Mouse (Mus musculus): Measurements from ENCODE around the gene Olfr527. TPM values are rescaled to one million over a fixed set of nuclear protein-coding genes. Genes with fewer than 3 reads are reported as not detected.

Olfr527 gene
- not detected in 2 replicates for polyA plus RNA-seq (2015; fragmentation: Nextera tagmentation; extraction: Ambion mirVana)

DNA sequence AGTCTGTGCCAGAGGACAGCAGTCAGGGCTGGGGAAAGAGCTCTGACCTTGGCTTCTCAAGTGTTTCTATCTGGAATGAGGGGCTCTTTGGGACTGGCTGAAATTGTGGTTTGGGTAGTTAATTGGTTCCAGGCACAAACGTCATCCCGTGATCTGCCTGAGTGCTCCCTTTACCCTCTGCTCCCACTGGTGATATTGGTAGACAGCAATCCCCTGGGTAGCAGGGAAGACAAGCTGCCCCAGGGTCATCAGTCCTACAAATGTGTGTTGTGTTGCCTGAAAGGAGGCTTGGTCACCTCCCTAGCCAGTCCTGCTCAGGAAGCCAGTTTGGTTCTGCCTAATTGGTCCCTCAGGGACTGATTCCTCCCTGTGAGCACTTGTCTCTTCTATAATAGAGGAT, at the start of gene Olfr527:
Gene Olfr527, plus strand, starts transcription at position 301 of the 400 bp plus-strand sequence.
- no peaks in the 10 kb centered on the region for H3K36me3 ChIP-seq
- 0 out of 2 replicates have a peak, but pooled peaks cover 3% of the 10 kb centered on the region for H3K9me3 ChIP-seq
- no peak within 1 kb of the TSS for H3K4me2 ChIP-seq
- WGBS: 59% methylated on average over 2 of the region's 2 CpGs
- no peak within 1 kb of the TSS for H3K9ac ChIP-seq
- ATAC-seq (ENCODE audit: extremely low read depth, insufficient number of reproducible peaks, low FRiP score, low TSS enrichment): no peak
- H3K4me1 ChIP-seq: no peaks in the 10 kb centered on the region
- H3K27ac ChIP-seq (replicated peaks): no peak within 1 kb of the TSS
- H3K27me3 ChIP-seq (replicated peaks): no peaks in the 10 kb centered on the region
- H3K4me3 ChIP-seq: no peak within 1 kb of the TSS

DNA sequence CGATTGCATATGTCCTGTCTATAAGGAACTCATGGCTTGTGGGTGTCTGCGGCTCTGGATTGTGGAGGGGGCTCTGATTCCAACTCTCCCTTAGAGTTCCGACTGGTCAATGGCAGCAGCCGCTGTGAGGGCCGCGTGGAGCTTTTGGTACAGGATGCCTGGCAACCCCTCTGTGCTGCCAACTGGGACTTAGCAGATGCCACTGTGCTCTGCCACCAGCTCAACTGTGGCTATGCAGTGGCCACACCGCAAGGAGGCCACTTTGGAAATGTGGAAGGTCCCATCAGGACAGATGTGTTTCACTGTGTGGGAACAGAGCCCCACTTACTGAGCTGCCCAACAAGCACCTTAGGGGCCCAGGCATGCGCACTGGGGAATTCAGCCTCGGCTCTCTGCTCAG, 38.1 kb upstream of the Olfr527 start:
- no peaks in the 10 kb centered on the region for H3K4me1 ChIP-seq
- H3K9ac ChIP-seq: no peak overlapping the region
- no peak overlapping the region for H3K27ac ChIP-seq (replicated peaks)
- no peaks in the 10 kb centered on the region for H3K9me3 ChIP-seq
- 80% methylated on average over 9 of the region's 9 CpGs for WGBS
- no peak for ATAC-seq (ENCODE audit: extremely low read depth, insufficient number of reproducible peaks, low FRiP score, low TSS enrichment)
- H3K4me3 ChIP-seq: no peak overlapping the region
- H3K4me2 ChIP-seq: no peak overlapping the region
- H3K36me3 ChIP-seq: no peaks in the 10 kb centered on the region
- no peaks in the 10 kb centered on the region for H3K27me3 ChIP-seq (replicated peaks)

DNA sequence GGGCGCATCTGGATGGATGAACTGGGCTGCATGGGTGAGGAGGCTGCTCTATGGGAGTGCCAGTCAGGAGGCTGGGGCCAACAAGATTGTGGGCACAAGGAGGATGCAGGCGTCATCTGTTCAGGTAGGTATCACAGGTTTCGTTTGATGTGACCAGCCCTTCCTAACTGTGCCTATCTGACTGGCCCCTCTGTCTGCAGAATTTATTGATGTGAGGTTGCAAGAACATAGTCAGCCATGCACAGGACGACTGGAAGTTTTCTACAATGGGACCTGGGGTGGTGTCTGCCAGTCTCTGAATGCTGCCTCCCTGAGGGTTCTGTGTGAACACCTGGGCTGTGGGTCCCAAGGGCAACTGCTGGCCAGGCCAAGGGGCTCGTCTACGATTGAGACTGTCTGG, 36.9 kb upstream of the Olfr527 start:
- no peak for ATAC-seq (ENCODE audit: extremely low read depth, insufficient number of reproducible peaks, low FRiP score, low TSS enrichment)
- Histone ChIP-seq H3K9me3 (no peaks in the 10 kb centered on the region), H3K36me3 (no peaks in the 10 kb centered on the region), H3K27ac (replicated peaks) (no peak overlapping the region), H3K4me3 (no peak overlapping the region), H3K4me1 (no peaks in the 10 kb centered on the region), H3K4me2 (no peak overlapping the region), H3K27me3 (replicated peaks) (no peaks in the 10 kb centered on the region), H3K9ac (no peak overlapping the region)
- 69% methylated on average over 6 of the region's 6 CpGs for WGBS

DNA sequence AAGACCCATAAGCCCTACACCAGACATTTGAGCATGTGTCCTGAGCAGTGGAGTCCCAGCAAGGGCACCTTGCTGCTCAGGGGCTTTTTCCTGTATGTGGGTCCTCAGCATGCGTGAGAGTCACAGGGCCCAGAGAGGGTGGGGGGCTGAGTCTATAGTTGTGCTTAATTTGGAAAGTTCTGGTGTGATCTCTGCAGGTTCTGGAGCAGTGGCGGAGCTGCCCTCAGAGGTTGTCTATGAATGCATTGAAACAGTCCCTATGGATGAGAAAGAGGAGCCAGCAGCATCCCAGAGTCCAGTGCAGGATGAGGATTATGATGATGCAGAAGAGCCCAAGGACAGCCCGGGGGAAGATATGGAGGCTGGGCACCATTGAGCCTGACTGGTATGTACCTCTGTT, 34.4 kb upstream of the Olfr527 start:
- ATAC-seq (ENCODE audit: extremely low read depth, insufficient number of reproducible peaks, low FRiP score, low TSS enrichment): no peak
- no peak overlapping the region for H3K4me2 ChIP-seq

DNA sequence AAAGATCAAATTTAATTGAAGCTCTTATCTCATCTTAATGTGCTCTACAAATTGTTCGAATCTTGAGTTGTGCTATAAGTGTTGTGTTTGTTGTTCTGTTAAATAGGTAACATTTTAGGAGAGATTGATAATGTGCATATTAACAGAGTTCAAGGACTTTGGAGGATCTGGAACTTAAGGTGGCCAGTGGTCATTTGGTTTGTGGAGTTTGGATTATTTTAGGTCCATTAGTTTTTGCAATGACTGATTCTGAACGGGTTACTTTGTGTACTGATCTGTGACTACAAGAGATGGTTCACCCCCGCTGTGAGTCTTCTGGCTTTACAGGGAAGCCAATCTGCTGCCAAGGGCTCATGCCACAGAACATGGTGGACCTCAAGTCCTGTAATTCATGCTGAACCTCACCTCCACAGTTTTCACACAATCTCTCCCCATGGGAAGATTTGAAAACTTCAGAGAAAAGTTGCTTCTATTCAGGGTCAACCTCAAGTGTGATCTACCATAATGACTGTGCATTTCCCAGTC, 13.9 kb upstream of the Olfr527 start:
- 67% methylated on average over 3 of the region's 3 CpGs for WGBS
- no peaks in the 10 kb centered on the region for H3K4me1 ChIP-seq

More for the DNA sequence above, 34.4 kb upstream of the Olfr527 start:
- H3K9me3 ChIP-seq: no peaks in the 10 kb centered on the region
- WGBS: 80% methylated on average over 3 of the region's 3 CpGs
- no peak overlapping the region for H3K27ac ChIP-seq (replicated peaks)
- no peak overlapping the region for H3K9ac ChIP-seq
- no peak overlapping the region for H3K4me3 ChIP-seq
- H3K36me3 ChIP-seq: no peaks in the 10 kb centered on the region
- H3K27me3 ChIP-seq (replicated peaks): no peaks in the 10 kb centered on the region
- H3K4me1 ChIP-seq: no peaks in the 10 kb centered on the region

DNA sequence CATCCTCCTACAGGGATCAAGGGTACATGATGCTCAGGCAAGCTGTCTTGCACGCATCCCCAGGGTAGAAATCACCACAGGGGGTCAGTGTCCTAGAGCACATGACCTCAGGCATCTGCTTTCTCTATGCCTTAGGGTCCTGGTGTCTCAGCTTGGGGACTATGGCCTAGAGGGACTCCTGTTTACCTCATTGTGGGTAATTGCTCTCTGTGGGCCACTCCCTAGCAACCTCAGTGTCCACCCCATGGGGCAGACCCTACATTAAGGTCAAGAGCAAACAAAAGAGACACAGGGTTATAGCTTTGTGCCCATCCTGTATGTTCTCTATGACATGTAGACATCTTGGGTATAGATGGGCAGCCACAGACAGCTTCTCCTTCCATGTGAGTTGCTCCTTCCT, 13.3 kb upstream of the Olfr527 start, which contains the start of gene Olfr525:
Gene Olfr525, plus strand, starts transcription at position 301 of the 400 bp plus-strand sequence.
- Histone ChIP-seq H3K27ac (replicated peaks) (no peak within 1 kb of the TSS), H3K9ac (no peak within 1 kb of the TSS), H3K36me3 (no peaks in the 10 kb centered on the region), H3K4me1 (no peaks in the 10 kb centered on the region), H3K4me2 (no peak within 1 kb of the TSS), H3K27me3 (replicated peaks) (no peaks in the 10 kb centered on the region), H3K9me3 (no peaks in the 10 kb centered on the region), H3K4me3 (no peak within 1 kb of the TSS)
- ATAC-seq (ENCODE audit: extremely low read depth, insufficient number of reproducible peaks, low FRiP score, low TSS enrichment): no peak
- WGBS: 61% methylated on average over 1 of the region's 1 CpGs

More for the DNA sequence above, 13.9 kb upstream of the Olfr527 start:
- Histone ChIP-seq H3K9me3 (no peaks in the 10 kb centered on the region), H3K4me2 (no peak overlapping the region), H3K9ac (no peak overlapping the region), H3K4me3 (no peak overlapping the region), H3K27me3 (replicated peaks) (no peaks in the 10 kb centered on the region), H3K36me3 (no peaks in the 10 kb centered on the region), H3K27ac (replicated peaks) (no peak overlapping the region)
- ATAC-seq (ENCODE audit: extremely low read depth, insufficient number of reproducible peaks, low FRiP score, low TSS enrichment): no peak

DNA sequence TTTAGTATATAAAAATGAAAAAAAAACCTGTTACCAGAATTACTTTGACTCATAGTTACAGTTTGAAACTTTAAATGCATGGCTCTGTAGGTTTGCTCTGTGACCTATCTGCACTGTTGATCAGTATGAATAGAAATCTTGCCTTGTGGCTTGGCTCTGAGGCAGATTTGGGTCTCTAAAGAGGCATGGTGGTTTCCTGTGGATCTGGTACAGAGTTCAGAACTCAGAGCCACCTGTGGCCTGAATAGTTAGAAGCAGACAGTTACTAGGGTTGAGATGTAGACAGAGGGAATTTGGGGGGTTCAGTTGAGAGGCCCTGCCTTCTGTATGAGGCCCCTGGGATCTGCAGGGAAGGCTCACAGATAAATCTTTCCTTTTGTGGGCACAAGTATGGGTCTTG, 12.7 kb upstream of the Olfr527 start:
- Histone ChIP-seq H3K4me1 (no peaks in the 10 kb centered on the region), H3K4me3 (no peak overlapping the region), H3K36me3 (no peaks in the 10 kb centered on the region), H3K27ac (replicated peaks) (no peak overlapping the region), H3K4me2 (no peak overlapping the region), H3K27me3 (replicated peaks) (no peaks in the 10 kb centered on the region), H3K9me3 (no peaks in the 10 kb centered on the region), H3K9ac (no peak overlapping the region)
- ATAC-seq (ENCODE audit: extremely low read depth, insufficient number of reproducible peaks, low FRiP score, low TSS enrichment): no peak

DNA sequence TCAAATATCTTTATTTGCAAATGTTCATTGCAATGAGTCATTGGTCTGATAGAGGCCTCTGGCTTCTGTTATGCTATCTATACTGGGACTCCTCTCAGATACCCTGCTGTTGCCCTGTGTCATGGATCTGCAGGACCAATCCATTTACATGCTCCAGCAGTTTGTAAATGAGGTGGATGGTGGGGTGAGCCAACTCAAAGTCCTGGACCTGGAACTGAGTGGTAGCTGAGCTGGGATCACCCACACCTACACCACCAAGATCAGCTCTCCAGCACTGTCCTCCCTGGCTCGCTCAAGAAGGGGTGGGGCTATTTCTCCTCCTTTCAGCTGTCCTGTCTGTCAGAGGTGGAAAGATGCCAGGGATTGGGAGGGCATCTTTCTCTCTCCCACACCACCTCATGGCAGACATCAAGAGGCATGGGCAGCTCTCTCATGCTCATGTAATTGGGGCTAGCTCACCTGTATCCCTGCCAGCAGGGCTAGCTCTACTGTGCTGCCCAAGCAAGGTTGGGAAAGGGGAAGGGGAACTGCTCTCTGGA, 4.0 kb upstream of the Olfr527 start:
- Histone ChIP-seq H3K27ac (replicated peaks) (no peak overlapping the region), H3K27me3 (replicated peaks) (no peaks in the 10 kb centered on the region), H3K4me1 (no peaks in the 10 kb centered on the region), H3K9me3 (no peaks in the 10 kb centered on the region), H3K4me2 (no peak overlapping the region), H3K9ac (no peak overlapping the region), H3K4me3 (no peak overlapping the region), H3K36me3 (no peaks in the 10 kb centered on the region)
- ATAC-seq (ENCODE audit: extremely low read depth, insufficient number of reproducible peaks, low FRiP score, low TSS enrichment): no peak
- WGBS: 11% methylated on average over 1 of the region's 1 CpGs

DNA sequence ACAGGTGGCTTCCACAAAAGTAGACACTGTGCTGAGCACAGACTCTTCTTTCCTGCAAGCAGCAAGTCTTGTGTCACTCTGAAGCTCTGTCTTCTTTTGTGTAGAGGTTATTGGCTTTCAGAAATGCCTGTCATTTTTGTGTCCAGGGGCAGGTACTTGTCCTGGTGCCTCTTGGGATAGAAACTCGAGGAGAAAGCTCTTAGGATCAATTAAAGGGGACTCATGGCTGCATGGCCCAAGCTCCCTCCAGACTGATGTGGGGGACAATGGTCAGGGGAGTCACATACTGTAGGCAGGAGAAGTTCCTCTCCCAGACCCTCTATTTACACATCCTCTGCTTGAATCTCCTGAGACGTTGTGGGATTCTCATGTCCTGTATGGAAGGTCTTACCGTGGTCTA, 27.8 kb downstream of the Olfr527 start, which contains the start of gene Olfr60:
Gene Olfr60, minus strand, starts transcription at position 101 of the 400 bp plus-strand sequence.
- no peak for ATAC-seq (ENCODE audit: extremely low read depth, insufficient number of reproducible peaks, low FRiP score, low TSS enrichment)
- Histone ChIP-seq H3K9ac (no peak within 1 kb of the TSS), H3K4me2 (no peak within 1 kb of the TSS), H3K9me3 (peaks cover 6% of the 10 kb centered on the region; the same call in 1 of the 2 replicates), H3K27me3 (replicated peaks) (no peaks in the 10 kb centered on the region), H3K36me3 (no peaks in the 10 kb centered on the region), H3K4me1 (no peaks in the 10 kb centered on the region), H3K4me3 (no peak within 1 kb of the TSS), H3K27ac (replicated peaks) (no peak within 1 kb of the TSS)
- 60% methylated on average over 3 of the region's 3 CpGs for WGBS

DNA sequence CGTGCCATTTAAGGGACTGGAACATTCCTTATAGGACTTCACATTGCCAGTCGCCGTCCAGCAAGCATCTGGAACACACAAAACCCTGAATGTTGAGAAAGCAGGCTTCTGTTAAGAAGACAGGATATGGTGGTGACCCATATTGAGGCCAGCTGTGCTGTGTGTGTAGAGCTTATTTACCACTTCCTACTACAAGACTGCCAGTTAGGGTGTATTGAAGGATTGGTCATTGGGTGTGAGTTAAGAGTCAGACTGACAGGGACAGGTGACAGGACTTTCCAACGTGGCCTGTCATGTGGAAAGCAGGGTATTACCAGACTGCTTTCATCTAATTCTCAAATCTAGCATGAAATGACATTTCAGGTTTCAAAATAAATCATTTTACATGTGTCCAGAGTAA, 40.5 kb downstream of the Olfr527 start:
- no peaks in the 10 kb centered on the region for H3K9me3 ChIP-seq
- no peaks in the 10 kb centered on the region for H3K27me3 ChIP-seq (replicated peaks)
- no peak overlapping the region for H3K4me3 ChIP-seq
- WGBS: 68% methylated on average over 4 of the region's 4 CpGs
- no peak overlapping the region for H3K4me2 ChIP-seq
- no peak overlapping the region for H3K9ac ChIP-seq
- H3K4me1 ChIP-seq: no peaks in the 10 kb centered on the region
- no peak overlapping the region for H3K27ac ChIP-seq (replicated peaks)
- H3K36me3 ChIP-seq: no peaks in the 10 kb centered on the region
- ATAC-seq (ENCODE audit: extremely low read depth, insufficient number of reproducible peaks, low FRiP score, low TSS enrichment): no peak

DNA sequence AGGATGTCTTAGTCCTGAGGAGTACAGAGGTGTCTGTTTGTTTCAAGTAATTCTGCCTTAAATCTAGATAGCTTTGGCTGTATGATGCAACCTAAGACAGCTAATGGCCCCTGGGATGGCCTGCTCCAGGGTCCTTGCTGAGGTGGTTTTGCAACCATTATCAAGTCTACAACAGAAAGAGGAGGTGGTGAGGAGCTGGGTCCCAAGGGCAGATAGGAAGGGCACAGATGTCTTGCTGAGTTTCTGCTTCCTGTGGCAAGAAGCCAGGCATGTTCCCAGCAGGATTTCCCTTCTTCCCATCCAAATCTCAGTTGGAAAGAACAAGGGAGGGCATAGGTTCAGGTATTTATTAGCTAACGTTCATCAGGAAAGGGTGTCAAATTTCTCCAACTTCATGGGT, 42.4 kb downstream of the Olfr527 start, which contains the start of gene Olfr530:
Gene Olfr530, minus strand, starts transcription at position 101 of the 400 bp plus-strand sequence.
- Histone ChIP-seq H3K4me3 (no peak within 1 kb of the TSS), H3K4me1 (no peaks in the 10 kb centered on the region), H3K27ac (replicated peaks) (no peak within 1 kb of the TSS), H3K9ac (no peak within 1 kb of the TSS), H3K9me3 (no peaks in the 10 kb centered on the region), H3K27me3 (replicated peaks) (no peaks in the 10 kb centered on the region), H3K4me2 (no peak within 1 kb of the TSS), H3K36me3 (no peaks in the 10 kb centered on the region)
- no peak for ATAC-seq (ENCODE audit: extremely low read depth, insufficient number of reproducible peaks, low FRiP score, low TSS enrichment)
- 50% methylated on average over 1 of the region's 1 CpGs for WGBS

DNA sequence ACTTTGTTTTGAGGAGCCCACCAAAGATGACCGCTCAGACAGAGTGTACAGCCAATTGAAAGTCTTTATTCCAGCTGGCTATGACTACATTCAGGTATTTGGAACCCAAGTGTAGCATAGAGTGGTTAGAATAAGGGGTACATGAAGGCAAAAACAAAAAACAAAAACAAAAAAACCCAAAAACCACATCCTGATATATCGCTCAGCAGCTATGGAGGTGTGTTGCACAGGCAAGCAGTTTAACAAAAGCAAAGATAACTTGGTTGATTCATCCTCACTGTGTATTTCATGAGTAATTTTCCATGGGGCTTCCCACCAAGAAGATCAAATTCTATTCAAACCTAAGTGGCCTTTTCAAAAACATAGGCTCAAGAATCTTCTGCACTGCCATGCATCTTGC, 43.1 kb downstream of the Olfr527 start:
- no peaks in the 10 kb centered on the region for H3K4me1 ChIP-seq
- no peaks in the 10 kb centered on the region for H3K27me3 ChIP-seq (replicated peaks)
- H3K9ac ChIP-seq: no peak overlapping the region
- H3K4me2 ChIP-seq: no peak overlapping the region
- H3K36me3 ChIP-seq: no peaks in the 10 kb centered on the region
- H3K9me3 ChIP-seq: no peaks in the 10 kb centered on the region
- ATAC-seq (ENCODE audit: extremely low read depth, insufficient number of reproducible peaks, low FRiP score, low TSS enrichment): no peak
- 83% methylated on average over 2 of the region's 2 CpGs for WGBS
- H3K4me3 ChIP-seq: no peak overlapping the region
- no peak overlapping the region for H3K27ac ChIP-seq (replicated peaks)

All from heart, embryonic 13.5 days (tissue).